Comparison of ENCODE assay signal across 9 mouse cellular contexts in genomic region chr10:111107387-111107786, GRCm38 (mm10). TPM values are rescaled to one million over a fixed set of nuclear protein-coding genes. Genes with fewer than 3 reads are reported as not detected.
A peak's percentile ranks its signal among the peaks of the same experiment; 100 is the strongest.
DNase-seq lines count a peak whose midpoint lies in the region; ATAC-seq and TF ChIP-seq lines count a peak whose summit lies in the region.
"Had no signal": no experiment of that assay in that cellular context is flagged by ENCODE, and none has a peak within 500 bp of the region (broad histone marks: within the 10 kb centered on the region; RNA-seq: fewer than 3 reads in every experiment).

No protein-coding gene starts in this region.

- WGBS in neural tube, embryonic 15.5 days: 66% methylated on average over 7 of the region's 7 CpGs
- WGBS in kidney, postnatal 0 days: 71% methylated on average over 7 of the region's 7 CpGs
- WGBS in liver, embryonic 14.5 days (ENCODE audit: insufficient replicate concordance): 33% methylated on average over 7 of the region's 7 CpGs
- WGBS in hindbrain, embryonic 13.5 days: 75% methylated on average over 7 of the region's 7 CpGs

- ATAC-seq in neural tube, embryonic 15.5 days (ENCODE audit: low FRiP score): no peak
- ATAC-seq in kidney, postnatal 0 days (replicated peaks; ENCODE audit: low FRiP score, low read depth): 0 out of 2 replicates have a peak, but pooled peaks have one; percentile 18
- ATAC-seq in liver, embryonic 14.5 days (ENCODE audit: insufficient read depth): no peak; the same call in 1 of the 2 replicates
- no peak for ATAC-seq in hindbrain, embryonic 13.5 days (ENCODE audit: low FRiP score)

- no peak for TF ChIP-seq EP300 in liver, embryonic 14.5 days (IDR thresholded peaks at IDR 0.05; ENCODE audit: low read depth)

- no peaks in the 10 kb centered on the region for H3K27me3 ChIP-seq in neural tube, embryonic 15.5 days (replicated peaks)
- no peaks in the 10 kb centered on the region for H3K27me3 ChIP-seq in kidney, postnatal 0 days (ENCODE audit: insufficient read depth, low read length)
- H3K27me3 ChIP-seq in liver, embryonic 14.5 days (ENCODE audit: control insufficient read depth, insufficient read depth, low read length): no peaks in the 10 kb centered on the region
- H3K27me3 ChIP-seq in hindbrain, embryonic 13.5 days: no peaks in the 10 kb centered on the region
- H3K27me3 ChIP-seq: hindbrain, embryonic 15.5 days had no signal

- H3K9ac ChIP-seq in neural tube, embryonic 15.5 days (replicated peaks): no peak overlapping the region
- no peak overlapping the region for H3K9ac ChIP-seq in kidney, postnatal 0 days (ENCODE audit: low read depth, low read length)
- H3K9ac ChIP-seq in liver, embryonic 14.5 days (replicated peaks): no peak overlapping the region
- H3K9ac ChIP-seq in hindbrain, embryonic 13.5 days: no peak overlapping the region
- H3K9ac ChIP-seq: hindbrain, embryonic 15.5 days had no signal

- TF ChIP-seq CTCF in kidney, postnatal 0 days (IDR thresholded peaks at IDR 0.05; ENCODE audit: low read depth): peak; percentile 68
- peak; percentile 79 for TF ChIP-seq CTCF in liver, embryonic 14.5 days (IDR thresholded peaks at IDR 0.05; ENCODE audit: low read depth)

- no peaks in the 10 kb centered on the region for H3K36me3 ChIP-seq in neural tube, embryonic 15.5 days
- H3K36me3 ChIP-seq in kidney, postnatal 0 days (ENCODE audit: insufficient read depth, low read length): no peaks in the 10 kb centered on the region
- no peaks in the 10 kb centered on the region for H3K36me3 ChIP-seq in liver, embryonic 14.5 days (replicated peaks; ENCODE audit: control insufficient read depth, insufficient read depth, low read depth)
- H3K36me3 ChIP-seq in hindbrain, embryonic 13.5 days: no peaks in the 10 kb centered on the region
- H3K36me3 ChIP-seq: hindbrain, embryonic 15.5 days had no signal

- no peak overlapping the region for H3K4me3 ChIP-seq in neural tube, embryonic 15.5 days (replicated peaks)
- H3K4me3 ChIP-seq in kidney, postnatal 0 days (replicated peaks; ENCODE audit: low read depth, low read length): no peak overlapping the region
- no peak overlapping the region for H3K4me3 ChIP-seq in liver, embryonic 14.5 days (ENCODE audit: insufficient read depth in 1 of 2, low read depth in 2 of 2, low read length in 2 of 2)
- no peak overlapping the region for H3K4me3 ChIP-seq in hindbrain, embryonic 13.5 days
- H3K4me3 ChIP-seq: hindbrain, embryonic 15.5 days had no signal

- H3K27ac ChIP-seq in neural tube, embryonic 15.5 days (replicated peaks): no peak overlapping the region
- no peak overlapping the region for H3K27ac ChIP-seq in kidney, postnatal 0 days
- no peak overlapping the region for H3K27ac ChIP-seq in liver, embryonic 14.5 days
- H3K27ac ChIP-seq in hindbrain, embryonic 13.5 days: no peak overlapping the region
- H3K27ac ChIP-seq: hindbrain, embryonic 15.5 days had no signal

- H3K4me1 ChIP-seq in neural tube, embryonic 15.5 days: peaks cover 12% of the 10 kb centered on the region; the same call in 1 of the 2 replicates
- no peaks in the 10 kb centered on the region for H3K4me1 ChIP-seq in kidney, postnatal 0 days (replicated peaks; ENCODE audit: insufficient read depth, low read length)
- peaks cover 0 to 4% of the 10 kb centered on the region in 2 experiments; a peak in 1 of 4 replicates for H3K4me1 ChIP-seq in liver, embryonic 14.5 days (replicated peaks; ENCODE audit: control insufficient read depth in 2 of 2, insufficient read depth in 2 of 2, low read length in 1 of 2)
- no peaks in the 10 kb centered on the region for H3K4me1 ChIP-seq in hindbrain, embryonic 13.5 days (replicated peaks)

- peak; percentile 41 for DNase-seq in neural tube, embryonic 10.5 days (ENCODE audit: extremely low spot score, low spot score)
- DNase-seq in WW6 (ENCODE audit: low read depth, low spot score): peak; percentile 45
- DNase-seq in embryo, embryonic 11 days: peak; percentile 50
- DNase-seq in kidney, postnatal 0 days (ENCODE audit: low spot score): no peak
- peak; percentile 39 to 46 (median 40) for DNase-seq in liver, embryonic 14.5 days (ENCODE audit: low read depth in 3 of 3, low spot score in 3 of 3)
- peak; percentile 55 for DNase-seq in retina, postnatal 1 day

- H3K4me2 ChIP-seq in neural tube, embryonic 15.5 days: no peak overlapping the region
- no peak overlapping the region for H3K4me2 ChIP-seq in kidney, postnatal 0 days (ENCODE audit: low read length)
- 0 out of 2 replicates have a peak overlapping the region, but pooled peaks have one; percentile 11 for H3K4me2 ChIP-seq in liver, embryonic 14.5 days (ENCODE audit: low read depth)
- H3K4me2 ChIP-seq in hindbrain, embryonic 13.5 days: no peak overlapping the region
- H3K4me2 ChIP-seq: hindbrain, embryonic 15.5 days had no signal

- no peaks in the 10 kb centered on the region for H3K9me3 ChIP-seq in neural tube, embryonic 15.5 days (replicated peaks)
- no peaks in the 10 kb centered on the region for H3K9me3 ChIP-seq in kidney, postnatal 0 days (replicated peaks; ENCODE audit: low read length)
- H3K9me3 ChIP-seq in liver, embryonic 14.5 days (ENCODE audit: control insufficient read depth, low read length): no peaks in the 10 kb centered on the region
- no peaks in the 10 kb centered on the region for H3K9me3 ChIP-seq in hindbrain, embryonic 13.5 days
- H3K9me3 ChIP-seq: hindbrain, embryonic 15.5 days had no signal

RNA-seq across cellular contexts. Expression of gene Osbpl8, which starts 57.2 kb away (rescaled TPM):
- polyA plus RNA-seq in neural tube, embryonic 15.5 days (2015; fragmentation: Nextera tagmentation; extraction: Ambion mirVana): 14.1 and 16.0 TPM in 2 replicates
- polyA plus RNA-seq in kidney, postnatal 0 days (2015; fragmentation: Nextera tagmentation; extraction: Ambion mirVana): 11.0 and 11.8 TPM in 2 replicates
- polyA plus RNA-seq in liver, embryonic 14.5 days (2012; rRNA removed): 4.8 and 6.3 TPM in 2 replicates
- 7.2 and 7.7 TPM in 2 replicates for polyA plus RNA-seq in liver, embryonic 14.5 days (2014; fragmentation: Nextera tagmentation; extraction: Ambion mirVana)
- polyA plus RNA-seq in hindbrain, embryonic 13.5 days (2015; fragmentation: Nextera tagmentation; extraction: Ambion mirVana): 17.6 and 17.7 TPM in 2 replicates
